Mouse (Mus musculus) midbrain, embryonic 11.5 days (tissue): ENCODE data around the gene Ccr7. TPM values are rescaled to one million over a fixed set of nuclear protein-coding genes. Genes with fewer than 3 reads are reported as not detected.

Experiments
- ATAC-seq: fragments of 200-750 bp; cut with Nextera tagmentation; 2 replicates; pipeline ENCODE4 v1.8.0; 2017; ENCODE audit warnings: moderate TSS enrichment, moderate library complexity; ENCODE audit not compliant: low FRiP score
- DNase-seq: peaks from one replicate; pipeline ENCODE4 v3.0.0; 2015; ENCODE audit warnings: low spot score; ENCODE audit errors: missing footprints
- H3K27ac ChIP-seq: fragments of 300-500 bp; sonication (generic); 2 replicates; pipeline ENCODE4 v1.5.1; 2014; ENCODE audit warnings: low read depth, low read length
- H3K27me3 ChIP-seq: fragments of 300-500 bp; sonication (generic); 2 replicates; pipeline ENCODE4 v1.6.1; 2014; ENCODE audit warnings: mild to moderate bottlenecking, low read length, moderate library complexity, mixed read lengths; ENCODE audit not compliant: control insufficient read depth, insufficient read depth
- H3K36me3 ChIP-seq: fragments of 300-500 bp; sonication (generic); 2 replicates; pipeline ENCODE4 v1.6.1; 2014; ENCODE audit warnings: mild to moderate bottlenecking, low read length, moderate library complexity, mixed read lengths; ENCODE audit not compliant: control insufficient read depth, insufficient read depth
- H3K4me1 ChIP-seq: fragments of 300-500 bp; sonication (generic); 2 replicates; pipeline ENCODE4 v1.6.1; 2014; ENCODE audit warnings: low read length; ENCODE audit not compliant: control insufficient read depth, insufficient read depth
- H3K4me2 ChIP-seq: fragments of 300-500 bp; sonication (generic); 2 replicates; pipeline ENCODE4 v1.6.1; 2014; ENCODE audit warnings: mild to moderate bottlenecking, moderate library complexity
- H3K4me3 ChIP-seq: fragments of 300-500 bp; sonication (generic); 2 replicates; pipeline ENCODE4 v1.5.1; 2014; ENCODE audit warnings: low read depth, low read length
- H3K9ac ChIP-seq: fragments of 300-500 bp; sonication (generic); 2 replicates; pipeline ENCODE4 v1.6.1; 2014; ENCODE audit warnings: low read length
- H3K9me3 ChIP-seq: fragments of 300-500 bp; sonication (generic); 2 replicates; pipeline ENCODE4 v1.6.1; 2016; ENCODE audit warnings: low read length; ENCODE audit not compliant: control insufficient read depth
- WGBS: fragments of 180-500 bp; shearing (Covaris S2); extraction: QIAGEN DNeasy Blood & Tissue Kit; methylation state at CpG from one replicate; pipeline ENCODE4 v1.1.7; 2014; 5-methylcytosine and 5-hydroxymethylcytosine counted together
- polyA plus RNA-seq: library from polyadenylated mRNA; unstranded; fragments of >200 nt; fragmentation: Nextera tagmentation; extraction: Ambion mirVana; gene quantifications from 2 replicates; pipeline ENCODE4 v1.2.1, GENCODE M21; 2014

The Ccr7 gene
- polyA plus RNA-seq, 1 experiment from 2014 or later: not detected

DNA sequence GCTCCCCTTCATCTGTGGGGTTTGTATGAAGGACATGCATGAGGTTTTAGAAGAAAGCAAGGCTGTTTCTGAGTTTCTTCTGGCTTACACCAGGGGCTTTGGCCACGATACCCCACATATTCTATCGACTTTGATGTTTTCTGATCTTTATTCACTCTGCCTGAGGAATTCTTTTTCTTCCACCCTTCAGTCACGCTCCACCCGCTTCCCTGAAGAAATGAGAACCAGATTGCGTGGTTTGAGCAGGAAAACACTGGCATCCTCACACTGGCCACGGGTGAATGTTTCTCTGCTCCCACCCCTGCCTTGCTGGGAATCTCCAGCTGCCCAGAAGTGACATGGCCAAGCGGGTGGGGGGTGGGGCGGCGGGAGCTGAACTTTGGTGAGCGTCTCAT, 30.2 kb downstream of the Ccr7 start:
- H3K36me3 ChIP-seq: no peaks in the 10 kb centered on the region
- H3K27me3 ChIP-seq: no peaks in the 10 kb centered on the region
- H3K9me3 ChIP-seq: no peaks in the 10 kb centered on the region
- peaks cover 10% of the 10 kb centered on the region for H3K4me1 ChIP-seq
- WGBS: 47% methylated on average over 10 of the region's 10 CpGs
- no peak overlapping the region; the same call in 1 of the 2 replicates for H3K9ac ChIP-seq
- no peak overlapping the region for H3K4me2 ChIP-seq
- no peak for ATAC-seq
- H3K4me3 ChIP-seq: no peak overlapping the region
- no peak overlapping the region for H3K27ac ChIP-seq
- no peak for DNase-seq

DNA sequence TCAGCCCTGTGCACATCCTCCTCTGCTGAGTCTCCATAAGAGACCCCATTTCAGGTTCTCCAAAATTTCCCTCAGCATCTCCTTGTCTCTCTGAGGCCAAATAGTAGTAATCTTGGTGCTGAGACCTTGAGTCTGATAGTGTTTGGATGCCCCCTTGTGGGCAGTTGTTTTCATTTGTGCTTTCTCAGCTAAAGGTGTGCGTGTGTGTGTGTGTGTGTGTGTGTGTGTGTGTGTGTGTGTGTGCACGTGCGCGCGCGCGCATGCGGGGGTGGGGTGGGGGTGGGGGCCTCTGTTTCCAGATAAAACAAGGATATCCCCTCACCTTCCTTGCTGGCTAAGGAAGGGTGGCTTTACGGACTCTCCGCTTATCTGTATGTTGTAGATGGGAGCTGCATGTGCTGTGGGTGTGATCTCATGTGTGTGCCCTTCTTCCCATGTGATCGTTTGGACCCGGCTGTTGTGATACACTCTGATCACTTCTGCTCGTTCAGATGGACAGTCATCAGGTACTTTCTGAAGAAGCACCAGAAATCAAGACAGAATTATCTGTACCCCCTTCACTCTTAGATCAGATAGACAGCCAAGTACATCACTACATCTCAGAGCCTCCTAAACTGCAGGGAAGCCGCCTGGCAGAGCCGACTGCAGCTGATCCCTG, 30.8 kb downstream of the Ccr7 start:
- H3K9me3 ChIP-seq: no peaks in the 10 kb centered on the region
- peak; percentile 93 for DNase-seq
- no peak overlapping the region; the same call in 1 of the 2 replicates for H3K9ac ChIP-seq
- no peak overlapping the region for H3K4me2 ChIP-seq
- H3K4me3 ChIP-seq: no peak overlapping the region
- H3K27me3 ChIP-seq: no peaks in the 10 kb centered on the region
- WGBS: 44% methylated on average over 15 of the region's 15 CpGs
- ATAC-seq: no peak
- no peak overlapping the region for H3K27ac ChIP-seq
- H3K4me1 ChIP-seq: peaks cover 10% of the 10 kb centered on the region
- no peaks in the 10 kb centered on the region for H3K36me3 ChIP-seq

DNA sequence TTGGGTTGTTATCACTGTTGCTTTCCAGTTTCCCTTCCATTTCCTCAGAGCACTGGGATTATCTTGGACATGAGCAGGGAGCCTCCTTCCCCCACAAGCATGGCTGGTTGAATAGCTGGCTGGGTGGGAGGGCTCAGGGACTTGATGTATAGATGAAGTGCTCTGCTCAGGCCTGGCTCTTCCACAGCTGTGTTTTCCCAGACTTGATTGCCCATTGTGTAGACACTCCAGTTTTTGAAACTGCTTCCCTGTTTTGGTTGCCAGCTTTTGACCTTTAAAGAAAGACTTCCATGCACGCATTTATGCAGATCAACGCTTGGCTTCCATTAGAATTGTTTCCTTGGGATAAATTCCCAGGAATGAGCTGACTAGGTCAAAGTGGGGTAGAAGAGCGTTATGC, 32.2 kb downstream of the Ccr7 start:
- no peak overlapping the region for H3K4me3 ChIP-seq
- H3K36me3 ChIP-seq: no peaks in the 10 kb centered on the region
- no peaks in the 10 kb centered on the region for H3K27me3 ChIP-seq
- ATAC-seq (no peak), DNase-seq (no peak)
- WGBS: 76% methylated on average over 3 of the region's 3 CpGs
- H3K4me1 ChIP-seq: peaks cover 10% of the 10 kb centered on the region
- H3K9me3 ChIP-seq: no peaks in the 10 kb centered on the region
- no peak overlapping the region for H3K4me2 ChIP-seq
- H3K27ac ChIP-seq: no peak overlapping the region
- H3K9ac ChIP-seq: no peak overlapping the region

DNA sequence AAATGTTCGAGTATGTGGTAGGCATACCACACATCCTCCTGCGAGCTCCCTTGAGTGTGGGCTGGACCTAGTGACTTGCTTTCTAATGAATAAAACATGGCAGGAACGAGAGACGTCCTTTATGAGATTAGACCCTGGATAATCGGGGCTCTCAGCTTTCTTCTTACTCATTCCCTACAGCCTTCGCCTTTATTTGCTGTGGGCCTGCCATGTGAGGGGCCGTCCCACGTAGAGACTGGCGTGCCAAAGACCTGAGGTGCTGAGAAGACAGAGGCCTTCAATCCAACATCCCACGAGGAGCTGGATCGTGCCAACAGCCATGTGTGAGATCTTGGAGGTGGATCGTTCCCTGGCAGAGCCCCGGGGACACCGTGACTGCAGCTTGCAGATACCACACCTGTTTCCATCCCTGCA, 33.7 kb downstream of the Ccr7 start:
- Histone ChIP-seq H3K4me1 (peaks cover 10% of the 10 kb centered on the region), H3K4me3 (no peak overlapping the region), H3K9ac (no peak overlapping the region), H3K27me3 (no peaks in the 10 kb centered on the region), H3K27ac (no peak overlapping the region), H3K9me3 (no peaks in the 10 kb centered on the region), H3K4me2 (no peak overlapping the region), H3K36me3 (no peaks in the 10 kb centered on the region)
- 40% methylated on average over 14 of the region's 14 CpGs for WGBS
- ATAC-seq: peak; percentile 54; the same call in 1 of the 2 replicates
- peak; percentile 89 for DNase-seq

DNA sequence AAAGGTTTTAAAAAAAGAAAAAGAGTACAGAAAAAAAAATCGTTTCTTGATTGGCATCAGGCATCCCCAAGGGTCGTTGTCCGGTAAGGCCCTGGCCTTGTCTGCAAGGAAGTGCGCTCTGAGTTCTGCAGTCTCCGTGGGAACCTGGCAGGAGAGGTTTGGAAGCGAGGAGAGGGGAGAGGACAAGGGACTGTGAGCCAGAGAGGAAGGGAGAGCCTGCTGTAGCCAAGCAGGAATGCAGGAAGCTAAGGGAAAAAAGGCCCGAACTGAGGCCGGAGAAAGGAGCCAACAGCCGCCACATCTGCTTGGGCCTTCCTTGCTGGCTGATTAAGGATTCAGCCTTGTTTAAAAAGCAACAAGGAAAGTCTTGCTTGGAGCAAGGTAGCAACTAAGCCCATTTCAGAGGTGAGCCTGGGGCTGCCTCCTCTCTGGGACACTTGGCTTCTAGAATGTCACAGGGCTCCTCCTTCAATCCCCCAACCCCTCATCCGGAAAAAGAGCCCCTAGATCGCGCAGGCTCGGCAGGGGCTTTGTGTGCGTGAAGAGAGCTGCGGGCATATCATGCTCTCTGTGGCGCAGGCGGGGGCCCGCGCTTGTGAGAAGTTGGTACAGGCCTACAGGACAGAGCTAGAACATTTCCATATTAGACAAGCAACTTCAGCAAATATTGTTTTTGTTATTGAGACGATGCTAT, 34.2 kb downstream of the Ccr7 start:
- peaks cover 10% of the 10 kb centered on the region for H3K4me1 ChIP-seq
- DNase-seq (peak; percentile 94), ATAC-seq (no peak)
- H3K9me3 ChIP-seq: no peaks in the 10 kb centered on the region
- H3K36me3 ChIP-seq: no peaks in the 10 kb centered on the region
- H3K27ac ChIP-seq: 0 out of 2 replicates have a peak overlapping the region, but pooled peaks have one; percentile 32
- peak overlapping the region; percentile 6; the same call in 1 of the 2 replicates for H3K9ac ChIP-seq
- no peak overlapping the region for H3K4me2 ChIP-seq
- 35% methylated on average over 20 of the region's 20 CpGs for WGBS
- H3K4me3 ChIP-seq: no peak overlapping the region
- no peaks in the 10 kb centered on the region for H3K27me3 ChIP-seq

DNA sequence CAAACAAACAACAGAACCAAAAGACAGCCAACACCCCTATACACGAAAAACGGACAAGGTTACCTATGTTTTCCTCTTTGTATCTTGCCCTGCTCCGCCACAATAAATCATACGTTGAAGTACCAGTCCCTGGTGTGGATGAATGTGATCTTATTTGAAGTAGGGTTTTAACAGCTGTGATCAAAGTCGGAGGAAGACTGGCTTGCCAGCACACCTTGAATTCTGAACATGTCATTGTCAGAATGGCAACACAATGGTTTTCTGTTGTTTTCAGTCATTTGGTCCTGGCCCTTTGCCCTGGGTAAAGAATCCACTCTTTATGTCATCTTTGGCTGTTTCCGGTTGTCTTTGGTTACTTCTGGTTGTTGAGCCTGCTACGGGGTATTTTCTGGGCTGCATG, 35.9 kb downstream of the Ccr7 start:
- Histone ChIP-seq H3K27ac (no peak overlapping the region), H3K4me1 (peaks cover 10% of the 10 kb centered on the region), H3K9me3 (no peaks in the 10 kb centered on the region), H3K4me3 (no peak overlapping the region), H3K9ac (no peak overlapping the region), H3K27me3 (no peaks in the 10 kb centered on the region), H3K36me3 (no peaks in the 10 kb centered on the region), H3K4me2 (no peak overlapping the region)
- 89% methylated on average over 7 of the region's 7 CpGs for WGBS
- ATAC-seq: no peak
- peak; percentile 76 for DNase-seq

DNA sequence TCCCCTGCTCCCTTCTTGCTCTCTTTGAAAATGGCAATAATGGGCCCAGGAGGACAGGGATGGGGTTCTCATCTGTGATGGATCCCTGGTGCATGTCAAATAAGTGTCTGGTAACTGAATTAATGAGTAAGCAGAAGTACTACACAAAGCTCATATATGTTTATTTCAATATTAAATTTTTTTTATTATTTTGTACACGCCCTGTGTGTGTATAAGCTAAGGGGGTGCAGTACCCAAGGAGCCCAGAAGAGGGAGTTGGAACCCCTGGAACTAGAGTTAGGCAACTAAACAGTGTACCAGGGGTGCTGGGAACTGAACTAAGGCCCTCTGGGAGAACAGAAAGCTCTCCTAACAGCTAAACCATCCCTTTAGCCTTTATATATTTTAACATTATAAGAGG, 36.5 kb downstream of the Ccr7 start:
- Histone ChIP-seq H3K27me3 (no peaks in the 10 kb centered on the region), H3K36me3 (no peaks in the 10 kb centered on the region), H3K4me3 (no peak overlapping the region), H3K9ac (no peak overlapping the region), H3K9me3 (no peaks in the 10 kb centered on the region), H3K4me2 (no peak overlapping the region), H3K27ac (no peak overlapping the region), H3K4me1 (peaks cover 10% of the 10 kb centered on the region)
- ATAC-seq (no peak), DNase-seq (peak; percentile 67)
- WGBS: 94% methylated on average over 1 of the region's 1 CpGs

DNA sequence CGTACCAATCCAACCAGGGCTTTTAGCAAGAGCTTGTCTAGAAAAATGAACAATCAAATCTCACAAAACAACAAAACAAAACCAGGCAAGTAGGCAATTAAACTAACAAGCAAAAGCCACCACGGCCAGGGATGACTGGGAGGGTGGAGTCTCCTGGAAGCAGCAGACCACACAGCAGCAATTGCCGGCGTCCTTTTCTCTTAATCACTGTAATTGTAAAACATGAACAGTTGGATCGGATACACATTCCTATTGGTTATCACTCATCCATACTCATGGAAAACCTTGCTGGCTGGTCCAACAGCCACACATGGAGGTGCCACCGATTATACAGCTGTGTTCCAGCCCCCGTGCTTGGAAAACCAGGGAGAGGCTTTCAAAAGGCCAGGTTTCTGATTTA, 37.0 kb downstream of the Ccr7 start:
- Histone ChIP-seq H3K4me3 (no peak overlapping the region), H3K27ac (no peak overlapping the region), H3K4me1 (peaks cover 14% of the 10 kb centered on the region), H3K36me3 (no peaks in the 10 kb centered on the region), H3K4me2 (no peak overlapping the region), H3K9ac (no peak overlapping the region), H3K9me3 (no peaks in the 10 kb centered on the region), H3K27me3 (no peaks in the 10 kb centered on the region)
- DNase-seq: no peak
- 93% methylated on average over 7 of the region's 7 CpGs for WGBS
- no peak for ATAC-seq

DNA sequence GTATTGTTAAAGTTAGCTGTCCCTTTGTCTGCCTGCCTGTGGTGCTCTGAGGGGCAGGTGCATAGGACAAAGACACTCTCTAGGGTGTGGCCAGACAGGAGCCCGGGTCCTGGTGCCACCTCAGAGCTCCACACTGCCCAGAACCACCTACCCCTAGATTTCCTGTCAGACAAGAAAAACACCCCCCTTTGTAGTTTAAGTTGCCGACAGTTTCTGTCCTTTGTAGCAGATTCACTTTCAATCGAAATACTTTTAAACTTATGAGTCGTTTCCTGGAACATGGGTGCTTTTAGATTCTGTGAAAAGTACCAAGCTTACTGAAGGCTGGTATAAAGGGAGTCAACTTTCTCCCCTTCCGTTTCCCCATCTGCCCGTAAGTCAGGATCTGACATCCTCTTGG, 38.9 kb downstream of the Ccr7 start:
- Histone ChIP-seq H3K36me3 (no peaks in the 10 kb centered on the region), H3K4me3 (no peak overlapping the region), H3K4me2 (no peak overlapping the region), H3K9me3 (no peaks in the 10 kb centered on the region), H3K27me3 (no peaks in the 10 kb centered on the region), H3K9ac (no peak overlapping the region), H3K4me1 (peaks cover 13% of the 10 kb centered on the region), H3K27ac (no peak overlapping the region)
- WGBS: 85% methylated on average over 6 of the region's 6 CpGs
- ATAC-seq: no peak
- no peak for DNase-seq
